Mouse (Mus musculus) neural tube, embryonic 10.5 days (tissue): ENCODE results near the gene Galr2.
A peak's percentile ranks its signal among the peaks of the same experiment; 100 is the strongest.
"Not testable (repeated sequence)": the region's sequence is repeated elsewhere in the genome, so short reads cannot be mapped to it uniquely, and the experiment has no call there.

ENCODE experiments used
- DNase-seq: peaks from one replicate; pipeline ENCODE4 v3.0.0-alpha.2; 2017; ENCODE audit warnings: low spot score; ENCODE audit errors: extremely low spot score

The Galr2 gene

GRCm38 (mm10) chr11:116269560-116269959 lies 11.2 kb upstream of the Galr2 start:
- DNase-seq = no peak

- DNase-seq = no peak
These were observed 7.9 kb upstream of the Galr2 start for GRCm38 (mm10) chr11:116272589-116273468.

- no peak for DNase-seq
These were observed 7.2 kb upstream of the Galr2 start for GRCm38 (mm10) chr11:116273469-116274044.

- DNase-seq = peak; percentile 92
These were observed 6.6 kb upstream of the Galr2 start, which contains the start of gene Srp68 for GRCm38 (mm10) chr11:116274045-116274666. Gene Srp68 (minus strand): TSS chr11:116274217.

GRCm38 (mm10) chr11:116277184-116277583 lies 3.6 kb upstream of the Galr2 start:
- DNase-seq = not testable (repeated sequence)

- DNase-seq = peak; percentile 33
These were observed 932 bp downstream of the Galr2 start for GRCm38 (mm10) chr11:116281671-116282070.

- DNase-seq = peak; percentile 46
These were observed 1.4 kb downstream of the Galr2 start for GRCm38 (mm10) chr11:116282089-116282488.

GRCm38 (mm10) chr11:116282912-116283521 lies 2.3 kb downstream of the Galr2 start:
- no peak for DNase-seq

GRCm38 (mm10) chr11:116283982-116284381 lies 3.2 kb downstream of the Galr2 start:
- DNase-seq = no peak

- no peak for DNase-seq
These were observed 5.0 kb downstream of the Galr2 start for GRCm38 (mm10) chr11:116285770-116286191.

- DNase-seq = no peak
These were observed 6.6 kb downstream of the Galr2 start for GRCm38 (mm10) chr11:116287351-116287750.

GRCm38 (mm10) chr11:116290556-116290955 lies 9.8 kb downstream of the Galr2 start:
- no peak for DNase-seq

- no peak for DNase-seq
These were observed 11.7 kb downstream of the Galr2 start for GRCm38 (mm10) chr11:116292401-116292800.

- no peak for DNase-seq
These were observed 12.9 kb downstream of the Galr2 start for GRCm38 (mm10) chr11:116293538-116294137.

- peak; percentile 59 for DNase-seq
These were observed 13.6 kb downstream of the Galr2 start for GRCm38 (mm10) chr11:116294319-116294718.

- no peak for DNase-seq
These were observed 15.5 kb downstream of the Galr2 start for GRCm38 (mm10) chr11:116296191-116296734.

- no peak for DNase-seq
These were observed 16.3 kb downstream of the Galr2 start for GRCm38 (mm10) chr11:116297017-116297416.

- no peak for DNase-seq
These were observed 17.5 kb downstream of the Galr2 start for GRCm38 (mm10) chr11:116298221-116298620.

- DNase-seq = no peak
These were observed 17.9 kb downstream of the Galr2 start for GRCm38 (mm10) chr11:116298621-116299020.

- no peak for DNase-seq
These were observed 24.7 kb downstream of the Galr2 start for GRCm38 (mm10) chr11:116305423-116305822.
